Mouse (Mus musculus) bone marrow macrophage, adult 2 months (primary cell): ENCODE measurements around the gene Arid1b. TPM values are rescaled to one million over a fixed set of nuclear protein-coding genes. Genes with fewer than 3 reads are reported as not detected.

ENCODE experiments used
- H3K27ac ChIP-seq: 2 replicates; pipeline ENCODE4 v1.5.1; 2012; ENCODE audit warnings: low read depth, low read length; ENCODE audit not compliant: insufficient read depth
- H3K4me1 ChIP-seq: 2 replicates; pipeline ENCODE4 v1.6.1; 2012; ENCODE audit warnings: low read length; ENCODE audit not compliant: control insufficient read depth, insufficient read depth
- H3K4me3 ChIP-seq: 2 replicates; pipeline ENCODE4 v1.5.1; 2012; ENCODE audit warnings: mild to moderate bottlenecking, low read length, moderate library complexity; ENCODE audit not compliant: insufficient read depth
- CTCF ChIP-seq: IDR thresholded peaks from 2 replicates; pipeline ENCODE4 v1.5.1; 2012; ENCODE audit warnings: low read depth, mild to moderate bottlenecking, low read length, moderate library complexity
- POLR2A ChIP-seq: IDR thresholded peaks from 2 replicates; pipeline ENCODE4 v1.6.1; 2012; ENCODE audit warnings: mild to moderate bottlenecking, low read depth, low read length, borderline replicate concordance
- polyA plus RNA-seq: library from polyadenylated mRNA; stranded (reverse); fragments of >200 nt; gene quantifications from 2 replicates; pipeline ENCODE4 v1.2.4, GENCODE M21; 2012; ENCODE audit not compliant: missing spikeins, insufficient read depth, insufficient read length

The Arid1b gene
- polyA plus RNA-seq, 1 experiment, result 25.8 TPM

DNA sequence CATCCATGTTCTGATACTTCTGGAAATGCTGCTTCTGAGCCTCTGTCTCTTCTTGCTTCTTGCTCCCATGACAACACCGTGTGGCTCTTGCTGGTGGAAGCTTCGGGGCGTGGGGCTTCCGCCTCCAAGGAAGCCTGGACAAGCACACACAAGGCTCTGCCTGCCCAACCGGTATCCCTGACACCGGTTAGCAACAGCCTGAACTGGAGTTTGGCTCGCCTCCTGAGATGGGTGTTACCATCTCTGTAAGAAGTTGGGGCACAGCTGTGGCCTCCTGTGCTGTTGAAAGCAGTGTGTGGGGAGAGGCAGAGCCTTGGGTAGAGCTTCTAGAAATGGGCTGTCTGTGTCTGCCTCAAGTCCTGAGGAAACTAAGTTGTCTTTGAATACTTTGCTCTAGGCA, 340.4 kb downstream of the Arid1b start:
- H3K27ac ChIP-seq, result no peak overlapping the region
- peaks cover 11% of the 10 kb centered on the region for H3K4me1 ChIP-seq
- no peak overlapping the region for H3K4me3 ChIP-seq
- TF ChIP-seq POLR2A (no peak), CTCF (no peak)

DNA sequence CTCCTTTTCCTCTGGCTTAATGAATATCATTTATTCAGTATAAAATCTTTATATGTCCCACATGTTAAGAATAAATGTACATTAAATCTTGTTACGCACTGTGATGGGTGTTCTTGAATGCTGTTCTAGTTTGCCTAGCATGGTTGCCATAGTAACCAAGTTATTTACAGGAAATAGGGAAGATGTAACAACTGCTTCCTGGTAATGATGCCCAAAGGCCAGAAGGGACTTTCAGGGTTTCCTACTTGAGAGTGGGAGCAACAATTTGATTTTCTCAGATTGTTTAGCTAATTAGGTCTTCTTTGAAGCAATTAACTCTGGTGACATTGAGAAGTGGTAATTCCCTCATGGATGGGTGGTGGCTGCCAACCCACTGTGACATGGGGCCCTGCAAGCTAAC, 350.3 kb downstream of the Arid1b start:
- no peak for TF ChIP-seq POLR2A
- no peak for TF ChIP-seq CTCF
- H3K4me3 ChIP-seq, result no peak overlapping the region
- H3K27ac ChIP-seq, result no peak overlapping the region
- H3K4me1 ChIP-seq, result no peaks in the 10 kb centered on the region

GRCm38 (mm10) chr17:5345810-5346209, 351.7 kb downstream of the Arid1b start:
- no peaks in the 10 kb centered on the region for H3K4me1 ChIP-seq
- H3K4me3 ChIP-seq, result no peak overlapping the region
- no peak overlapping the region for H3K27ac ChIP-seq
- no peak for TF ChIP-seq POLR2A
- TF ChIP-seq CTCF, result no peak

DNA sequence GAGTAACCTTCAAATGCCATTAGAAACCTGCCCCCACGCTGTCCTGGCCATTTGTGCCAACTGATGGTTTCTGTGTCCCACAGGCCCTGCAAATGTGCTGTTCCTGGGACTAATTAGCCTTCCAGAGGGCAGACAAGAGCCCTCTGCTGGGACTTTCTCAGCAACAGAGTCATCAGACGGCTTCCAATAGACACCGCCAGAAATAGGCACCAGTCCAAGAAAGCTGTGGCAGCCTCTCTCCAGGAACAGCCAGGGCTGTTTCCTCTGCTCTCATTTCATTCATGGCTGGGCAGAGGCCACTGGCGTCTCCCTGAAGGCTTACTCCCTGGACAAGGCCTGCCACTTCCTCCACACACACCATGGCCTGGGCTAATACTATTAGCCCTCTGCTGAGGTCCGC, 358.8 kb downstream of the Arid1b start:
- TF ChIP-seq POLR2A (no peak), CTCF (no peak)
- H3K4me3 ChIP-seq, result no peak overlapping the region
- H3K27ac ChIP-seq, result no peak overlapping the region
- no peaks in the 10 kb centered on the region for H3K4me1 ChIP-seq

DNA sequence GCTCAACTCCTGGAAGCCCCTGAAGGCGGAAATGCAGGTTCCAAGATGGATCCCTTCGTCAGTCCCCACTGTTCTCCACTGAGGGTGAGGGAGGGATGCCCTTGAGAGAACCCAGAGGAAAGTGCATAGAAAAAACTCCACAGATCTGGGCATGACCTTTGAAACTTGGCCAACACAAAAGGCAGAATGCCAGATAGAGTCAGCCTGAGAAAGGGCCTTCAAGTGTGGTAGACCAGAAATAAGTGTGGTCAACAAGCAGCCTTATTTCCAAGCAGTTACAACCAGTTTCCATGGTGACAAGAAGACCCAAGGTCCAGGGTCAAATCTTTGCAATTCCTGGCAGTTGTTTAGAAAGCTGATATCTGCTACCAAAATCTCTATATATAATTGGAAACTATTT, 366.6 kb downstream of the Arid1b start:
- Histone ChIP-seq H3K4me1 (no peaks in the 10 kb centered on the region), H3K4me3 (no peak overlapping the region), H3K27ac (no peak overlapping the region)
- TF ChIP-seq CTCF (no peak), POLR2A (no peak)

- no peak for TF ChIP-seq POLR2A
- H3K27ac ChIP-seq, result no peak overlapping the region
- no peak overlapping the region for H3K4me3 ChIP-seq
- no peaks in the 10 kb centered on the region for H3K4me1 ChIP-seq
Observed at GRCm38 (mm10) chr17:5365992-5366398, 371.9 kb downstream of the Arid1b start.

- no peak for TF ChIP-seq CTCF
- TF ChIP-seq POLR2A, result no peak
- no peaks in the 10 kb centered on the region for H3K4me1 ChIP-seq
- no peak overlapping the region for H3K4me3 ChIP-seq
- no peak overlapping the region for H3K27ac ChIP-seq
Observed at GRCm38 (mm10) chr17:5371032-5371431, 376.9 kb downstream of the Arid1b start.

- no peak for TF ChIP-seq CTCF
- H3K4me3 ChIP-seq, result no peak overlapping the region
- no peak overlapping the region for H3K27ac ChIP-seq
- H3K4me1 ChIP-seq, result no peaks in the 10 kb centered on the region
Observed at GRCm38 (mm10) chr17:5371521-5371920, 377.4 kb downstream of the Arid1b start.

GRCm38 (mm10) chr17:5372951-5373350, 378.8 kb downstream of the Arid1b start:
- Histone ChIP-seq H3K4me1 (no peaks in the 10 kb centered on the region), H3K4me3 (no peak overlapping the region), H3K27ac (no peak overlapping the region)
- no peak for TF ChIP-seq CTCF
- TF ChIP-seq POLR2A, result no peak

DNA sequence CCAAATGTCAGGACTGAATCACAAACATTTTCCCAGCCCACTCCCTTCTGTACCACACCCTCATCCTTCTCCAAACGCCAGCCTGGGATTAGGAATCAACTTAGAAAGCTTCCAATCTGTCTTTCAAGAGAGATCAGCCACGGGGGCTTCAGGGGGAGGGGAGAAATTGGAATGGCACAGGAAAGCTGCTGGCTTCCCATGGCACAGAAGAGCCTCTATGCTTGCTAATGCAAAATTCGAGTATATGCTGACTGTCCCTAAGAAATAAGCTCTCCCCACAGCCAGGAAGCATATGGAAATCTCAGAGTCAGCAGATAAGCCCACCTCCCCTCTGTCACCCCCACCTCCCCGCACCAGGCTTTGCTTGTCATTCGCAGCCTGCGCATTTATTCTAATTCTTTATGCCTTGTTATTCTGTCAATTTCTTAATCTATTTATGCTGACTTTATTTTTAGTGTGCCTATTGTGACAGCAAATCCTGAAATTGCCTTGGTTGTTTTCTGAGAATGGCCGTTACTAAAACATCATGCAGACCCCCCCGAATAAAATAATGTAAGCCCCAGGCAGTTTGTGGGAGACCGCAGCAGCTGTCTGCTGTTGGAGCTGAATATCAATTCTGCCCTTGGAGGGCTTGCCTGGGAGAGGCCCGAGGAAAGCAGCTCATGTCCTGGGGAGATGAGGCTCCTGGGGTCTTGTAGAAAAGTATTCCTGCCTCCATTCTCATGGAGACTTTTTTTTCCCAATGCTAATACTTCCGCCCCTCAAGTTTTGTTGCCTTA, 383.2 kb downstream of the Arid1b start:
- H3K4me1 ChIP-seq, result no peaks in the 10 kb centered on the region
- H3K4me3 ChIP-seq, result no peak overlapping the region
- no peak overlapping the region for H3K27ac ChIP-seq
- no peak for TF ChIP-seq POLR2A
- no peak for TF ChIP-seq CTCF

DNA sequence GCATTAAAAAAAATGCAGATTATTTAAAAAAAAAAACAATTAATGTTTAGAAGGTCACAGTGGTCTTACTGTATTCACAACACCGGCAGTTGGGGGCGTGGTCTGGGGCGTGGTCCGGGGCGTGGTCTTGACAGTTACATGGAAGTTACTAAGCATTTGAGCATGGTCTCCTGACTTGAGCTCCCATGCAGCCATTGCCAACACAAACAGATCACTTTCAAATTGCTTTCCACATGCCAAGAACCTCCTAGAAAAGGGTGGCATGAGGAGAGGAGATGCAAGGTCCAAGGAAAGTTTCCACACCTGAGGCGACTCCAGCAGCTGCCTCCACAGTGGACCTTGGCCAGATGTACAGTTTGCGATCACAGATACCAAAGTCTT, 383.8 kb downstream of the Arid1b start:
- Histone ChIP-seq H3K4me1 (no peaks in the 10 kb centered on the region), H3K27ac (no peak overlapping the region), H3K4me3 (no peak overlapping the region)
- no peak for TF ChIP-seq CTCF
